Comparison of ENCODE assay signal across 12 mouse cellular contexts in genomic region chr13:29177889-29178486, GRCm38 (mm10).
DNase-seq lines count a peak whose midpoint lies in the region; ATAC-seq and TF ChIP-seq lines count a peak whose summit lies in the region.
"Had no signal": no experiment of that assay in that cellular context is flagged by ENCODE, and none has a peak within 500 bp of the region (broad histone marks: within the 10 kb centered on the region; RNA-seq: fewer than 3 reads in every experiment).

No protein-coding gene starts in this region.

- ATAC-seq in kidney, embryonic 15.5 days (replicated peaks; ENCODE audit: low FRiP score): peak; percentile 82
- ATAC-seq: liver, embryonic 12.5 days had no signal

- WGBS in kidney, embryonic 15.5 days: 21% methylated on average over 5 of the region's 5 CpGs

- peak overlapping the region; percentile 62; the same call in 1 of the 2 replicates for H3K27ac ChIP-seq in kidney, embryonic 15.5 days
- H3K27ac ChIP-seq in left cerebral cortex, adult 2 months: no peak overlapping the region
- H3K27ac ChIP-seq in gastrocnemius, adult 2 months: no peak overlapping the region
- H3K27ac ChIP-seq: liver, embryonic 12.5 days had no signal

- no peaks in the 10 kb centered on the region for H3K27me3 ChIP-seq in kidney, embryonic 15.5 days
- H3K27me3 ChIP-seq: CH12.LX; liver, embryonic 12.5 days had no signal

- H3K4me2 ChIP-seq in kidney, embryonic 15.5 days: no peak overlapping the region
- H3K4me2 ChIP-seq: liver, embryonic 12.5 days had no signal

- no peaks in the 10 kb centered on the region for H3K9me3 ChIP-seq in kidney, embryonic 15.5 days (replicated peaks)
- H3K9me3 ChIP-seq: liver, embryonic 12.5 days had no signal

- no peak for DNase-seq in kidney, postnatal 36 days
- peak; percentile 7 for DNase-seq in adipocyte (ENCODE audit: low spot score)
- DNase-seq in heart, adult 18-20 months: peak; percentile 60 to 68
- peak; percentile 72 to 76 for DNase-seq in heart, postnatal 10 days
- no peak for DNase-seq in left cerebral cortex, adult 2 months (ENCODE audit: extremely low spot score in 1 of 2, low spot score in 2 of 2)
- DNase-seq in gastrocnemius, adult 2 months: no peak
- no peak for DNase-seq in layer of hippocampus, adult 18-20 months (ENCODE audit: low spot score in 2 of 2)
- DNase-seq: cerebellum, adult 18-20 months; thymus, adult 18-20 months had no signal

- H3K36me3 ChIP-seq in kidney, embryonic 15.5 days: no peaks in the 10 kb centered on the region
- H3K36me3 ChIP-seq: liver, embryonic 12.5 days had no signal

- no peak for TF ChIP-seq CTCF in left cerebral cortex, adult 2 months (IDR thresholded peaks at IDR 0.05)
- no peak for TF ChIP-seq CTCF in gastrocnemius, adult 2 months (IDR thresholded peaks at IDR 0.05)

- H3K9ac ChIP-seq in kidney, embryonic 15.5 days: no peak overlapping the region
- H3K9ac ChIP-seq: liver, embryonic 12.5 days had no signal

- peaks cover 6% of the 10 kb centered on the region; the same call in 1 of the 2 replicates for H3K4me1 ChIP-seq in kidney, embryonic 15.5 days
- H3K4me1 ChIP-seq: liver, embryonic 12.5 days had no signal

- no peak overlapping the region for H3K4me3 ChIP-seq in kidney, embryonic 15.5 days (replicated peaks)
- H3K4me3 ChIP-seq in left cerebral cortex, adult 2 months: no peak overlapping the region
- no peak overlapping the region for H3K4me3 ChIP-seq in gastrocnemius, adult 2 months
- H3K4me3 ChIP-seq: liver, embryonic 12.5 days had no signal

- intact Hi-C loops in heart, postnatal 10 days (cut with DNase I): no loop called here
- intact Hi-C loops in left cerebral cortex, adult 2 months (cut with DNase I): no loop called here
- intact Hi-C loops in gastrocnemius, adult 2 months (cut with DNase I): no loop called here

Comparison
In these comparisons a context has a peak if more than half of its experiments do, and no peak if none do; other contexts are left out.
1. DNase-seq: peak in adipocyte (single experiment), heart, adult 18-20 months (2 of 2) and heart, postnatal 10 days (2 of 2); none in kidney, postnatal 36 days (0 of 2), left cerebral cortex, adult 2 months (0 of 2), gastrocnemius, adult 2 months (single experiment) and layer of hippocampus, adult 18-20 months (0 of 2).